Mouse (Mus musculus): ENCODE results near the gene Mxi1. TPM values are rescaled to one million over a fixed set of nuclear protein-coding genes. Genes with fewer than 3 reads are reported as not detected.

Gene Mxi1
- total RNA-seq, 2 experiments from 2014 or later, result 29.2 to 35.0 TPM

- DNase-seq (ENCODE audit: low spot score in 2 of 2), result no peak
These were observed 11.0 kb downstream of the Mxi1 start for GRCm38 (mm10) chr19:53321273-53321672.

- no peak for DNase-seq (ENCODE audit: low spot score in 2 of 2)
These were observed 12.2 kb downstream of the Mxi1 start for GRCm38 (mm10) chr19:53322438-53323048.

GRCm38 (mm10) chr19:53324866-53325265 is 14.5 kb downstream of the Mxi1 start:
- no peak for DNase-seq (ENCODE audit: low spot score in 2 of 2)

- DNase-seq (ENCODE audit: low spot score in 2 of 2), result peak; percentile 52
These were observed 15.4 kb downstream of the Mxi1 start for GRCm38 (mm10) chr19:53325578-53326295.

GRCm38 (mm10) chr19:53328116-53328515 is 17.8 kb downstream of the Mxi1 start:
- DNase-seq (ENCODE audit: low spot score in 2 of 2), result no peak

- peak; percentile 82 to 92 for DNase-seq (ENCODE audit: low spot score in 2 of 2)
These were observed 19.1 kb downstream of the Mxi1 start for GRCm38 (mm10) chr19:53329221-53329991.

- DNase-seq (ENCODE audit: low spot score in 2 of 2), result peak; percentile 61 to 64
These were observed 19.7 kb downstream of the Mxi1 start for GRCm38 (mm10) chr19:53329992-53330381.

GRCm38 (mm10) chr19:53331882-53332500 is 21.7 kb downstream of the Mxi1 start:
- no peak for DNase-seq (ENCODE audit: low spot score in 2 of 2)

GRCm38 (mm10) chr19:53333730-53334129 is 23.4 kb downstream of the Mxi1 start:
- no peak for DNase-seq (ENCODE audit: low spot score in 2 of 2)

GRCm38 (mm10) chr19:53335241-53335640 is 24.9 kb downstream of the Mxi1 start:
- no peak for DNase-seq (ENCODE audit: low spot score in 2 of 2)

GRCm38 (mm10) chr19:53340423-53340822 is 30.1 kb downstream of the Mxi1 start:
- DNase-seq (ENCODE audit: low spot score in 2 of 2), result no peak

GRCm38 (mm10) chr19:53343174-53343881 is 33.0 kb downstream of the Mxi1 start:
- no peak for DNase-seq (ENCODE audit: low spot score in 2 of 2)

- DNase-seq (ENCODE audit: low spot score in 2 of 2), result no peak
These were observed 33.7 kb downstream of the Mxi1 start for GRCm38 (mm10) chr19:53344062-53344461.

GRCm38 (mm10) chr19:53345766-53346165 is 35.4 kb downstream of the Mxi1 start:
- no peak for DNase-seq (ENCODE audit: low spot score in 2 of 2)

- no peak for DNase-seq (ENCODE audit: low spot score in 2 of 2)
These were observed 43.5 kb downstream of the Mxi1 start for GRCm38 (mm10) chr19:53353864-53354263.

- DNase-seq (ENCODE audit: low spot score in 2 of 2), result no peak
These were observed 44.1 kb downstream of the Mxi1 start for GRCm38 (mm10) chr19:53354271-53355000.

- no peak for DNase-seq (ENCODE audit: low spot score in 2 of 2)
These were observed 44.7 kb downstream of the Mxi1 start for GRCm38 (mm10) chr19:53355065-53355464.

- DNase-seq (ENCODE audit: low spot score in 2 of 2), result peak; percentile 57 to 63
These were observed 49.1 kb downstream of the Mxi1 start for GRCm38 (mm10) chr19:53359160-53360033.

GRCm38 (mm10) chr19:53360265-53360958 is 50.1 kb downstream of the Mxi1 start:
- DNase-seq (ENCODE audit: low spot score in 2 of 2), result no peak
